Mouse (Mus musculus) small intestine, adult 2 months (tissue): ENCODE results near the gene Cnnm2.
"Not testable (repeated sequence)": the region's sequence is repeated elsewhere in the genome, so short reads cannot be mapped to it uniquely, and the experiment has no call there.

Experiments
- CTCF ChIP-seq: fragments of 200-500 bp; IDR thresholded peaks from 2 replicates; pipeline ENCODE4 v1.5.1; 2012; ENCODE audit warnings: low read depth, mild to moderate bottlenecking, control low read depth, inconsistent platforms, low read length, moderate library complexity, mixed read lengths; ENCODE audit not compliant: insufficient replicate concordance, insufficient read length; ENCODE audit errors: extremely low read depth
- POLR2A ChIP-seq: fragments of 200-500 bp; IDR thresholded peaks from 2 replicates; pipeline ENCODE4 v1.6.1; 2012; ENCODE audit warnings: low read depth, mild to moderate bottlenecking, control low read depth, inconsistent platforms, low read length, moderate library complexity

GRCm38 (mm10) chr19:46779130-46779529 lies 17.7 kb downstream of the Cnnm2 start:
- TF ChIP-seq POLR2A, CTCF: not testable (repeated sequence)
